Mouse (Mus musculus) adrenal gland (tissue): ENCODE data around the gene Rora.

Experiments
- intact Hi-C: fragments of 180-260 bp; cut with DNase I; formaldehyde crosslinking; loops from one replicate; pipeline ENCODE4 v1.15.1; 2025
- long read RNA-seq, 2 experiments: library from polyadenylated mRNA; unstranded; transcript quantifications; one replicate each; pipeline ENCODE4 v2.0.0; 2020; ENCODE audit warnings: borderline replicate concordance in 1 of 2; ENCODE audit not compliant: insufficient replicate concordance in 1 of 2

The Rora gene
- long read RNA-seq, experiment 1, transcript Rora-202 (10 exons, 2,591 nt), result major isoform, 91 of 139 reads
- long read RNA-seq, experiment 1, partial matches to known transcripts, result 7 of 139 reads
- long read RNA-seq, experiment 1, other reads (novel, unspliced or antisense), result 41 of 139 reads
- long read RNA-seq, experiment 2, transcript Rora-202 (10 exons, 2,591 nt), result major isoform, 53 of 100 reads
- long read RNA-seq, experiment 2, partial matches to known transcripts, result 7 of 100 reads
- long read RNA-seq, experiment 2, other reads (novel, unspliced or antisense), result 39 of 100 reads

- intact Hi-C loops, result loop anchor here (10.0 kb wide), 1 partner anchor 249 kb away; no protein-coding TSS in a partner anchor
These were observed at the start of gene Rora for GRCm38 (mm10) chr9:68653211-68654038. Gene Rora, plus strand, starts transcription at chr9:68653786.

DNA sequence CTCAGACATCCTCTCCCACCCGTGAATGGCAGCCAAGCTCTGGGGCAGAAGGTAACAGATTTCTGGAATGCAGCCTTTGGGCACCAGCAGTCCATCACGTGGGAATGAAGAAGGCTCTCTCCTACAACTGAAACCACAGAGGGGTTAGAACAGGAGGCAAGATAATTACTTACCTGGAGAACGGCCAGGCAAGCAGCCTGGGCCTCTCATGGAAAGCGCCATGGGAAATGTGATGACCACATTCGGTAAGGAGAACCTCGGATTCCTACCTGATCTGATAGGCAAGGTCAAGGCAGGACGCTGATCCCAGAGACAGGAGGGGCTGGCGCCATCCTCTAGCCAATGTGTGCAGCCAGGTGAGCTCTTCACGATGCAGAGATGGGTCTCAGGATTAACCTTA, 39.6 kb upstream of the Rora start:
- intact Hi-C loops, result no loop called here

DNA sequence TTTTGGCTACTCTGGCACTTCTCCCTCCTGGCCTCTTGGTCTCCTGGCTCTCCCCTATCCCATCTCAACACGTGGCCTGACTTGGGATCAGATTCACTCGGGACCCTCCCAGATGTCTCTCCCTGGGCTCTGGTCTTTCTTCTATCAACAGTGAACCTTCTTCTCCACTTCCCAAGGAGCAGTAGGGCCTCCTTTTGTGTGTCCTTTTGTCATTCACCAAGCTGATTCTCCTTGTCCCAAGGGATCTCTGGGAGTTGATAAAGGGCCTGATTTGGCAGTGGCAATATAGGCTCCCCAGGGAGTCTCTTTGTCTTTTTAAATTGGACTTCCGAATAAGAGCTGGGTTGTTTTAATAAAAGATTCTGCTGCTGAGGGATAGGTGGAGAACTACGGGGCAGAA, 36.5 kb upstream of the Rora start:
- intact Hi-C loops, result no loop called here

- intact Hi-C loops, result no loop called here
These were observed 33.5 kb upstream of the Rora start for GRCm38 (mm10) chr9:68620036-68620435.

GRCm38 (mm10) chr9:68620441-68620840, 33.1 kb upstream of the Rora start:
- intact Hi-C loops, result no loop called here

DNA sequence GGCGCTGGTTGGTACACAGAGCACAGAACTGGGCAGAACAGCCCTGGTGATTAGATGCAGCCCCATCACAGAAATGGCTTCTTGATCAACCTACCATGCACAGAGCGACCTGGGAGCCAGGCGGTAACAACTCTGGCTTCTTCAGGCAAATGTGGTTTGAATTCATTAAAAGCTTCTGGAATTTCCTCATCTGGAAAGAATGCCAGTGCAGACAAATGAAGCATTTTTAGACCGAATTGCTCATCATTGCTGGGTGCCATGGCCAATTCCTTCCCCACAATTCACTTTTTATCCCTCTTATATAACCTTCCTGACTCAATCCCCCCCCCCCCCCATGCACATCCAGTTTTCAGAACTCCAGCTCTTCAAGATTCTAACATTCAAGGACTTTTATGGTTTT, 28.6 kb upstream of the Rora start:
- intact Hi-C loops, result no loop called here

GRCm38 (mm10) chr9:68637301-68637700, 16.3 kb upstream of the Rora start:
- intact Hi-C loops, result no loop called here

GRCm38 (mm10) chr9:68641123-68641522, 12.5 kb upstream of the Rora start:
- intact Hi-C loops, result no loop called here

DNA sequence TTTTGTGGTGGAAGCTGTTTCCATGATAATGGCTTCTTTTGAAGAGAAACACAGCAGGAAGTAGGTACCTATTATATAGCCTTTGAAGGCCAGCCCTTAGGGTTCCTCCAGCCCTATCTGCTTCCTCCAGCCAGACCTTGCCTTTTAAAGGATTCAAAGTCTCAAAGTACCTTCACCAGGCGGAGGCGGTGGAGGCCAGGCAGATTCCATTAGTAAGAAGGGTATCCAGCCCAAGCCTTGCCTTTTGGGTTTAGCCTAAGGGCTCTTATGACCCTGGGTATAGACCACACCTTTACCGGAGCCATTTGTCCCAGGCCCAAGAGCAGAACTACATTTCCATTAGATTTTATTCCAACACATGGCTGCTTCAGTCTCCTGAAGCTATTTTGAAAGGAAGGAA, 5.5 kb upstream of the Rora start:
- intact Hi-C loops, result no loop called here

- intact Hi-C loops, result loop anchor here (10.0 kb wide), 1 partner anchor 249 kb away; no protein-coding TSS in a partner anchor
These were observed 400 bp downstream of the Rora start for GRCm38 (mm10) chr9:68654039-68654332.

- intact Hi-C loops, result loop anchor here (10.0 kb wide), 1 partner anchor 250 kb away; no protein-coding TSS in a partner anchor
These were observed 889 bp downstream of the Rora start for GRCm38 (mm10) chr9:68654333-68655017.

DNA sequence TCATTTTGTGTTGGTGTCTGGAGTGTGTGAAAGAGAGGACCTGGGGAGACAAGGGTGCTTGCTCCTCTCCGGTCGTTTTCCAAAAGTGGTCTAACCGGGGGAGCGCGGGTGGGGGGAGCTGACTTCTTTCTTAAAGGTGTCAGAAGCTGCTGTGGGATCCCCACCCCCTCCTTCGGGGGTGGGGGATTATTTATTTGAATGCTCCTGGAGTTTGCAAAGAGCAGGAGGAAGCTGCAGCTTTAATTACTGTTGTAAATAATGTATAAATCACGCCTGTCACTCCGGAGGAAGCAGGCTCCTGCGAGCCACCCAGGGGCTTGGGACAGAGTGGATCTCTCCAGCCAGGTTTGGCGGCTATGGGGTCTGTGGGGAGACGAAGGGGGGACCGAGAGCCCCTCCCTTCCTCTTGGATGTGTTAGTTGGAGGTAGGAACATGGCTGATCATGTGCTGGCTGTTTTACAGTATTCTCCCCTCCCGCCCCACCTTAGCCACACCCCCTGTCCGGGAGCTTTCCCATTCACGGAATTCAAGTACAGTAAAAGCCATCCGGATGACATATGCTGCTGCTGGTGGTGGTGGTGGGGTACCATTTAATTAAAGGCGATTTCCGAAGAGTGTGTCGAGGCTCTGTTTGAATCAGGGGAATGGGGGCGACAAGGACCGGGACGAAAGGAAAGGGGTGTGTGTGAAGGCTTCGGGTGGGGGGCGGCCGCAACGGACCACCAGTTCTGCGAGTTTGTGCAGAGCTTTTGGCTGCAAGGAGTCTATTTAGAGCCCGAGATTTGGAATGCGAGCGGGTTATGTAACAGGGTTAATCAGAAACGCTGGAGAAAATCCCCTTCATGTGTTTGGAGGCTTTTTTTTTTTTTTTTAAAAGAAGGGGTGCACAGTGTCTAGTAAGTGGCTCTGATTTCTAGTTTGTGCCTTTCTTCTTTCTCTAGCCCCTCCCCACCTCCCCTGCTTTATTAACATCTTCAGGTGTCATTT, 1.7 kb downstream of the Rora start:
- intact Hi-C loops, result loop anchor here (10.0 kb wide), 1 partner anchor 251 kb away; no protein-coding TSS in a partner anchor

GRCm38 (mm10) chr9:68656076-68656795, 2.6 kb downstream of the Rora start:
- intact Hi-C loops, result loop anchor here (10.0 kb wide), 1 partner anchor 251 kb away; no protein-coding TSS in a partner anchor

DNA sequence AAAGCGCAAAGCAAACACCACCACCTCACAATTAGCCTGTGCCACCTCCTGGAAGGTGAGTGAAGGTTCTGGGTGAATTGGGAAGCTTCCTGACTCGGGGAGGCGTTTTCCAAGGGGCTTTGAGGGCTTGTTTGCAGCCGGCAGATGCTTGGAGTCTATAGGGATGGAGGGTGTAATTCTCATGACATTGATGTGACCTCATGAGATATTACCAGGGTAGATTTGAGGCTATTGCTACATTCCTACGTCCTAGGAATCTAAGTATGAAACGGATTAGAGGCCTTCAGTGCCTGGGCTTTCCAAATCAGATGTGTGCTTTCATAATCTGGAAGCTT, 3.2 kb downstream of the Rora start:
- intact Hi-C loops, result loop anchor here (10.0 kb wide), 1 partner anchor 252 kb away; no protein-coding TSS in a partner anchor

DNA sequence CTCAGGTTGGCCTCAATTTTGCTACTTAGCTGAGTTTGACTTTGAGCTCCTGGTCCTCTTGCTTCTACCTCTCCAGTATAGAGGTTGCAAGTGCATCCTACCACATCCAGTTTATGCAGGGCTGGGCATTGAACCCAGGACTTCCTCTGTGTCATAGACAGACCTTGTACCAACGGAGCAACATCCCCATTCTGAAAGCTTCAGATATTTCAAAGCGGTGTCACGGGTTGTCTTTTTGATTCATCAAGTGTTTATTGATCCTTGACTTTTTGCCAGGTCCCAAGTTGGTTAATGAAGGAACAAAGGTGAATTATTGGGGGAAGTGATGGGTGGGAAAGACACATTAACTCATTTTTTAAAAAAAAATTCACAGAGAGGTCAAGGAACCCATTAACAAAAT, 17.1 kb downstream of the Rora start:
- intact Hi-C loops, result no loop called here

DNA sequence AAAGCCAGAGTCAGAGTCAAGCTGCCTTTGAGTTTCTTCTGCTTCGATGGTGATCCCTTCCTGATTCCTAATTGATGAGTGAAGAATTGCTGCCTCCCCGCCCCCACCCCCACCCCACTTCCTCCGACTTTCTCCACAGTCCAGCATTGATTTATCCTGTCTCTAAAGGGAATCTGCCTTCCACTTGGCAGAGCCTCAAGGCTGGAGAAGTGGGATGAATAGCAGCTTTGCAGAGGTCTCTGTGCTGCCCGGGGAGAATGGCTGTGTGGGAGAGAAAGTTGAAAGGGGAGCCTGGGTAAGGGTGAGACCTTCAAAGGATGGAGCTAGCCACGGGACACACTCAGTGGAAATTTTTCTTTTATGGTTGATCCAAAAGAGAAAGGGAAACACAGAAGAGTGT, 18.9 kb downstream of the Rora start:
- intact Hi-C loops, result no loop called here

GRCm38 (mm10) chr9:68673221-68673620, 19.6 kb downstream of the Rora start:
- intact Hi-C loops, result no loop called here

DNA sequence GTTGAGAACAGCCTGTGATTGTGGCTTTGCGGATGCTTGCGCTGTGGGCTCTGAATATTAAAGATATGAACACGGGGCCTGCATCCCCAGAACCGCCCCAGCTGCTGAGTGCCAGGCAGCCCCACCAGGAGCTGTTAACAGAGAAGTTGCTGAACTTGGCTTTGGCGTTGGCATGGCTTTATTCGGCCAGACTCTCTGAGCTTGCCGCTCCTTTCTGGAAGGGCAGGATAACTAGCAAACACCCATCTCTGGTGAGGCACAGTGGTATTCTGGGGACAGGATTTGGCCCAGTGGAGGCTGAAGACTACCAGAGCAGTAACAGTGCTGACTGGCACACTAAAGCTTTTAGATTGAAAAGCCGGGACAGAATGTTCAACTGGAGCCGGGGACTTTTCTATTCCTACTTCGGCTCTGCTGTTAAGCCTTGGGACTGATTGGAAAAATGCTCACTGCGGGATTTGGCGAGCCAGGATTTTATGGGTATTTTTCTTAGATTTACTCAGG, 26.3 kb downstream of the Rora start:
- intact Hi-C loops, result no loop called here

GRCm38 (mm10) chr9:68683938-68684337, 30.4 kb downstream of the Rora start:
- intact Hi-C loops, result no loop called here

- intact Hi-C loops, result no loop called here
These were observed 32.0 kb downstream of the Rora start for GRCm38 (mm10) chr9:68685562-68685961.
